Mouse (Mus musculus) spleen, postnatal 36 days (tissue): Measurements from ENCODE around the gene Ccnl1.
A peak's percentile ranks its signal among the peaks of the same experiment; 100 is the strongest.

Source experiments
- DNase-seq, 2 experiments: peaks; one replicate each; pipeline ENCODE4 v3.0.0; 2022; ENCODE audit warnings: low spot score in 2 of 2, mixed read lengths in 1 of 2

Ccnl1 gene

DNA sequence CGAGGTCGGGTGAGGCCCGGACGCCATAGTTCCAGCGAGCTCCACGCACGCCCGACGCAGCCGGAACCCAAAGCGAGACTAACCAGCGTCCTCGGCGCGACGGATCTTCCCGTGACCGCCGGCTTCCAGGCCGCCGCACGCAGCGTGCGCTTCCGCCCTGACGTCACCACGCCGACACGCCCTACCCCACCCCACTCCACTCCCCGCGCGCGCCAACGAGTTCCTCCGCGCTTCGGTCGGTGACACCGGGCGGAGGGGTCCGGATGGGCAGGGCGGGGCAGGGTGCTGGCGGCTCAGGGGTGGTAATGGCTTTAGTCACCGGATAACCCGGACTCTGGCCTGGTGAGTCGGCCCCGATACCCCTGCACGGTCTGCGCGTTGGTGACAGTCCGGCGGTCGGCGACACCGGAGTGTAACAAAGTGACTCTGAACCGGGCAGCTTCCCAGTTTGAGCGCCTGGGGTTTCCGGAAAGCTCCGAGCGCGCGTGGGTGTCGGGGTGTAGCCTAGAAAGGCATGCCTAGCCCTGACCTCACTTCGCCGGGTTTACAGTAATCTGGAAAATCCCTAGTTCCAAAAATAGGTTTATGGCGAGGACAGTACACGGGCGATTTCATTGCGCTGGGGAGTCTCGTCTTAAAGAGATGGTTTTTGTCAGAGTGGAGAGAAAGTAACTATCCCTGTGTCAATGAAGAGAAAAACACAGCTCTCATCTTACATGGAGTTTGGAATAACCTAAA, at the start of gene Ccnl1:
Ccnl1 (minus strand) TSS at position 148 of the 738 bp plus-strand sequence.
- DNase-seq: peak; percentile 95 to 96

DNA sequence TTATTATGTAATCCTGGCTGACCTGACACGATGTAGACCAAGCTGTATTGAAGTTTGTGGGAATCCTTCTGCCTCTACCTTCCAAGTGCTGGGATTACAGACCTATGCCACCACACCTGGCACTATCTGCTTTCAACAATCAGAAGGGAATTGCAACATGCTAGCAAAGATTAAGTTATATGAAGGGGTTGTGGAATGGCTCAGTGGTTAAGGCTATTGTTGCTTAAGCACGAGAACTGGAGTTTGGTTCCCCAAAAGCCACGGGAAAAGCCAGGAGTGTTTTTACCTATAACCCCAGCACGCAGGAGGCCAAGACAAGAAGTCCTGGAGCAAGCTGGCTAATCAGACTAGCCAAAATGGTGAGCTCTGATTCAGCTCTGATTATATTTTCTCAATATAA, 46.9 kb upstream of the Ccnl1 start:
- DNase-seq: no peak

DNA sequence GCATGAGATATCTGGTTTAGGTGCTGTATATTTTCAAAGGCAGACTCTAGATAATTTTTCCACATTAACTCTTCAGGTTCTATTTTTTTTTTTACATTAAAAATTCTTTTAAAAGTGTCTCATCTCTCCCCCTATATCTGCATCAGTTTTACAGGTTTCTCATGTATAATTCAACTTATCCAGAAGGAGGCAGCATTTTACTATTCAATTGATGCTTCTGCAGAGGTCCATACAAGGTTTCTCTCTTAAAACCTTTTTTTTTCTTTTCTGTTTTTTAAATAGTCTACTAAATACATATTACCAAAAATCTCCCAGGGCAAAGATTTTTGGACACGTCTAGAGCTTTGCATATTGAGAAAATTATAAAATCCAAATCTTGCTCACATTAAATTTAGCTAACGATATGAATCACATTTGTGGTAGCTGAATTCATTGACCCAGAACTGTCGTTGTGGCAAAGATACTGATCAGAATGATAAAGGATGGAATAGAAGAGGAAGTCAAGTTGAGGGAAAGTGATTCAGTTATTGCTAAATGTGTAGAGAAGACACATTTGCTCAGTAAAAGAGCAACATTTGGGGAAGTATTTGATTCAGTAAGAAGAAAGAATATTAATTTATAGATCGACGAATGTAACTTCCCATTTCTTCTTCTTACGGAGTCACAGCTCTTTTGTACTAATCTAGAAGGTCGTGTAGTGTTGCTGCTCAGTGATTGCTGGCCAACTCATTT, 46.3 kb upstream of the Ccnl1 start:
- DNase-seq: no peak

DNA sequence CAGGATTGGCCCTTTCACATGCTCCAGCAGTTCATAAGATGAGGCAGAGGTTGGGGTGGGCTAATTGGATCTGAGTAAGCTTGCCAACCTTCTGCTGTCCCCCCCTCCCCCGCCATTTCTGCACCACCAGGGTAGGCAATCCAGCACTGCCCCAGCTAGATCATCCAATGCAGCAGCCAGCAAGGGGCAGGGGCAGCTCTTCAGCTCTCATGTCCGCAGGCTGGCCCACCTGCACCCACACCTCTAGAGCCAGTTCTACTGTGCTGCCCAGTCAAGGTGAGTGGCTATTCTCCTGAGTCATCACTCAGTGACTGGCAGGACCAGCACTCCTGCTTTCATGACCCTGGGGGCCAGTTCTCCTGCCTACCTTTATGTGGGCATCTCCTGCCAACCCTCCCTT, 42.4 kb upstream of the Ccnl1 start:
- no peak for DNase-seq

DNA sequence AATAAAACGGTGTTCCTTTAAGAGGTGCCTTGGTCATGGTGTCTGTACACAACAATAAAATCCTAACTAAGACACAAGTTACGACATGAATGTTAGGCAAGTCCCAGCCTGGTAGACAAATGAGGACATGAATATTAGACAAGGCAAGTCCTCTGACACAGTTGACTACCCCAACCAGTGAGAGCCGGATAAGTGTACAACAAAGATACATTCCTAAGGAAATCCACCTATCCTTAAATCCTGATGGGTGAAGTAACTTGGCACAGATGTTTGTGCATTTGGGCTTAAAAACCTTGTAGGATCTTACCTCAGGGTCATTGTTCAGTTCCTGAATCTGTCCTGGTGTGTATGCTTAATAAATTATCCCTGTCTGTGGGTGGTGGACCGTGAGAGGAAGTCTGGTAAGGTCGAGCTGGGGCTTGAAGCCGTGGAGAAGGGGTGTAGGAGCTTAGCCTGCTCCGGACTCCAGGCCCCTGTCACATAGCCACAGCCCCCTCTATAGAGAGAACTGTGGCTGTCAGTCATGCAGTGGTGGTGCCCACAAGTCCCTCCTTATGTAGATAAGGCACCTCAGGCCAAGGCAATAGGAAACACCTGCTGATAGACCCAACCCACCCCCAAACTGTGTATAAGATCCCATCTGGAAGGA, 39.4 kb upstream of the Ccnl1 start:
- no peak for DNase-seq

DNA sequence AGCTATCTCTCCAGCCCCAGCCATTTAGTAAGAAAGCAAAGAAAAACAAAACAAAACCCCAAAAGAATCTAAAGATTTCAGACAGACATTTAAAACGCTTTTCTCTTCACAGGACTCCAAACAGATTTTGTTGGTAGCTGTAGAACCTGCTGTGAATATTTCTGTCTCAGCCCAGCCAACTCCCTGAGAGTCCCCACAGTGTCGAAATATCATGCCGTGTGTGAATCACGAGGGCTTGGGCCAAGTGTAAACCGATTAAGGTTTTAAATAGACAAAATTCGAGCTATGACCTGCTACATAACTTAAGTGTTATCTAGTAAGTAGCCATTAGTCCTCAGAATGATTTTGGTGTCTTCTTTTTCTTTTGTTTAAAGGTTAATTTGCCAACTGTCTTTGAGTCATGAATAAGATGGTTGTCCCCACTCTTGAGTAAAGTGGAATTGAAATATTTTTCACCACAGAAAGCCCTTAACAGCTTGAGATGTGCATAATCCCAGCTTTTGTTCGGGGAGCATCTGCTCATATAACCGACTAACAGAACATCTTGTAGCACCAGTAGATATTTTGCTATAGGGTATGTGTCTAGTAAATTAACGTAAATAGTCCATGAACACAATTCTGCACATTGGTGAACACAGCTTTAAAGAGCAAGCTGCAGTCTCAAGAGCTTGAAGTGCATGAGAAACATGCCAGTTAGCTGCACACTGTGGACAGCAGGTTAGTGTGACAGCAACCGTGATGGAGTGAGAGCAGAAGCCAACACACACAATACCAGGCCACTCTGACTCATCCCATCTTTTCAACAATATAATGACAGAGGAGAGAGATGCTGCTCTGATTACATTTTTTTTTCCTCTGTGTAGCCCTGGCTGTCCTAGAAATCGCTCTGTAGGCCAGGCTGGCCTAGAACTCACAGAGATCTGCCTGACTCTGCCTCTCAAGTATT, 34.6 kb upstream of the Ccnl1 start:
- DNase-seq: no peak

DNA sequence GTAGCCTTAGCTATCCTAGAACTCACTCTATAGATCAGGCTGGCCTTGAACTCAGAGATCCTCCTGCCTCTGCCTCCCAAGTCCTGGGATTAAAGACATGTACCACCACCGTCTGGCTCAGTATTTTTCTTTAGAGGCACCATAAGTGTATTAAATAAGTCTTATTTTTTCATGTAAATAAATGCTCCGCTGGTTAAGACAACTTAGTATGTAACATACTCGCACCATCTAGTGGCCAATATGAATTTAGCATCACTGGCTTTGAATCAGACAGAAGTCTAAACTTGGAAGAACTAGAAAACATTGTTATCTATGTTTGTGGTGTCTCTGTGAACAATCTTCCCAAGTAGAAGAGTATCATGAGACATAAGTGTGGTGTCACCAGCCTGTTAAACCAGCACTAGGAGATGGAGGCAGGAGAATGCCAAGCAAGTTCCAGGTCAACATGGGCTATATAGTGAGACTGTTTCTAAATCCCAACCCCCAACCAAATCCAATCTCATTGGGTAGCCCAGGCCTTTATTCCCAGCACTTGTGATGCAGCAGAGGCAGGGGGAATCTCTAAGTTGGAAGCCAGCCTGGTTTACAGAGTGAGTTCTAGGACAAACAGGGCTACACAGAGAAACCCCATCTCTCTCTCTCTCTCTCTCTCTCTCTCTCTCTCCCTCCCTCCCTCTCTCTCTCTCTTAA, 33.1 kb upstream of the Ccnl1 start:
- peak; percentile 7 to 38 for DNase-seq

DNA sequence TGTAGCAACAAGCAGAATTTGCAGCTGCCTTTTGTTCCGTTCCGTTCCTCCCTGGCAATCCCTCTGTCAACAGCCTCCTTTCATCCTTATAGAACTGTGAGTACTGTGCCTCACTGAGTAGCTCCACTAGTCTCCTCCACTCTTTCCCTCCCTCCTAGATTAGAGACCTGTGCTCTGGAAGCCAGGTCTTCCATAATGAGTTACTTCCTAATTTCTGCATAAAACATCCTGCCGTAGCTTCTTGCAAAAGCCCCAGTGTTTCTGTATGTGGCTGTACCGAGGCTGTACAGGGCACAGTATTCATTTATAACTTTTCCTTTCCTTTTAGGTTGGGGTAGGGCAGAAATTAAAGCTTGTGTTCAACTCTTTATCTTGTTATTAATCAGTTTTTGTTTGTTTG, 32.5 kb upstream of the Ccnl1 start:
- no peak for DNase-seq

DNA sequence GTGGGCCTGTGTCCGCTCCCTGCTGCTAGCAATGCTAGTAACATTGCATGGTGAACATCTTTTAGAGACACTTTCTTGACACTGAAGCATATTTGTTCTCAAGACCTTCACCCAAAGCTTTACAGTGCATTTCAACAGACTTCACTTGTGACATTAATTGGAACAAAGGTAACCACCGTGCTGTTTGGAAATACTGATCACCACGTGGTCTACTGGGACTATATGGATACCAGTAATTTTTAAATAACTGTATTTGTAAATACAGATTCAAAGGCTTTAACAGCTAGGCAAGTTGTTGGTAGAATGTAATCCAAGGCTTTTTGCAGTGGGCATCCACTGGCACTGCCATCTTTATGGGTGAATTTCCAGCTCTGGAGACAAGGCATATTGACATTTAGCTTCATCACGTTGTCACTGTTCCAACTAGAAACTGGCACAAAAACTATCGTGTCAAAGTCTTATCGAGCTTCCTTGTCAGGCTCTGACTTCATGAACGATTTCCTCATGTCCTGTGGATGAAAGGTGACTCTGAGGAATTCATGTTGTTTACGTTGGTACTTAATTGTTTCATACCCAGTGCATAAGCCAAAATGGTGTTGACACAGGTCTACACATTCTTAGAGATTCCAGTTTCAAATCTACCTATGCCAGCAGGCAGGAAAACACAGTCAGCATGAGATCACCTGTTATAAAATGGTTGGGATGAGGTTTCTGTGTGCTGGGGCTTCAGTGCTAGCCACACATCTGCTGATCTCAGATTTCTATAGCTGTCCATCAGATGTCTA, 30.9 kb upstream of the Ccnl1 start:
- DNase-seq: no peak

DNA sequence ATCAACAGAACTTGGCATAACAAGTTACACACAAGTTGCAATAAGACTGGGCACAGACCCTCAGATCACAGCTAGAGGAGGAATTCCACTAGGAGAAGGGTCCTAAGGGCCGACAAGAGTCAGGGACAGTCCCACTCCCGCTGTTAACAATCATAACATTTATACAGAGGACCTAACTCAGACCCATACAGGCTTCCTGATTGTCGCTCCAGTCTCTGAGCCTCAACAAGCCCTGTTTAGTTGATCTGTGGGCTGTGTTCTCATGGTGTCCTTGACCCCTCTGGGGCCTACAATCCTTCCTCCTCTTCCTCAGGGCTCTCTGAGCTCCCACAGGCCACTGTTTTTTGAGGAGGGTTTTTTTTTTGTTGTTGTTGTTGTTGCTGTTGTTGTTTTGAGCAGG, 18.2 kb upstream of the Ccnl1 start:
- DNase-seq: no peak

DNA sequence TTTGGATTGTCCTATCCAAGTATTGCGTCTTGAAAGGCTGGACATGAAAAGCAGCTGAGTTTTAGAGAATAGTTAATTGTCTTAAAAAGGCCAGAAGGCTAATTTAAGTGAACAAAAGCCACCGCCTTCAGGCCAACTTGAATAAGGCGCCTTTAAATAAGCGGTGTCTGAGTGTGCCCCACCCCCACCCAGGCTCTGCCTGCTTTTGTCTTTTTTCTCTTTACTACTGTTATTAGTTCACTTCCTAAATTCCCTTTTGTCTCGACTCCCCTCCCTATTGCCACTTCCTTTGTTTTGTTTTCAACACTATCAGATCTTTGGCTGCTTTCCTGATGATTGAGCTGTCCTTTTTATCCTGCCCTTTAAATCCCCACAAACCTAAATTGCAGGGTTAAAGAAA, 17.3 kb upstream of the Ccnl1 start:
- peak; percentile 8 to 32 for DNase-seq

DNA sequence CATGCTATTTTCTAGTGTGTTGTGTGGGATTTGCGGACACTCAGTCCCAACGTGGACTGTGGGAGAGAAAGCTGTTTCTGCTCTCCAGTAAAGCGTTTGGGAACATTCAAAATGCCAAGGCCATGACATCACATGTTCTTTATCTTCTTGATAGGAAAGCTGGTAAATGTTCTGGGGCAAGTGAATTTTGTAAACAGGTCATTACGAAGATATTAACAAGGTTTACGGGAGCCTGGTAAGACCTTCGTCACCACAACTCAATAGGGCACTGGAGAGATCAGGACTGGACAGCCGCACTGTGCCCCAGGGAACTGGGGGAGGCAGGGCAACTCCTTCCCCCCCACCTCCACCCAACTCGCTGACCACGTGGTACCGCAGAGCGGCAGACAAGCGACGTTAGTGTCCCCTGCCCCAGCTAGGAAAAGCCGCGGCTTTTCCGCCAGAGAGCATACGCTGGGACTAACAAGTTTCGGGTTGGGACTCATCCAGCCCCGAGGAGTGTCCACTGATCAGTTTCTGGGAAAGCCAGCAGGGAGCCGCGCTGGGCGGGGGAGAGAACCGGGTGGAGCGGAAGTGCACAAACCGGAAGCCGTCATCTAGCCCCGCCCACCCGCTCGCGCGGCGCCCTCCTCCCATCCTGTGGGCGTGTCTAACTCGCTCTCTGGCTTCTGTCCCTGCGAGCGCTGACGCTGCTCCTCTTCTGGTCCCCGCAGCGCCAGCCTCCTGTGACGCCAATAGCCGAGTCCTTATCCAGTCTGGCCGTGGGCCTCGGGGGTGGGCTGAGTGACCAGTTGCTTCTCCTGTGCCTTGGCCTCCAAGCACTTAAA, 16.4 kb upstream of the Ccnl1 start:
- peak; percentile 96 to 97 for DNase-seq

DNA sequence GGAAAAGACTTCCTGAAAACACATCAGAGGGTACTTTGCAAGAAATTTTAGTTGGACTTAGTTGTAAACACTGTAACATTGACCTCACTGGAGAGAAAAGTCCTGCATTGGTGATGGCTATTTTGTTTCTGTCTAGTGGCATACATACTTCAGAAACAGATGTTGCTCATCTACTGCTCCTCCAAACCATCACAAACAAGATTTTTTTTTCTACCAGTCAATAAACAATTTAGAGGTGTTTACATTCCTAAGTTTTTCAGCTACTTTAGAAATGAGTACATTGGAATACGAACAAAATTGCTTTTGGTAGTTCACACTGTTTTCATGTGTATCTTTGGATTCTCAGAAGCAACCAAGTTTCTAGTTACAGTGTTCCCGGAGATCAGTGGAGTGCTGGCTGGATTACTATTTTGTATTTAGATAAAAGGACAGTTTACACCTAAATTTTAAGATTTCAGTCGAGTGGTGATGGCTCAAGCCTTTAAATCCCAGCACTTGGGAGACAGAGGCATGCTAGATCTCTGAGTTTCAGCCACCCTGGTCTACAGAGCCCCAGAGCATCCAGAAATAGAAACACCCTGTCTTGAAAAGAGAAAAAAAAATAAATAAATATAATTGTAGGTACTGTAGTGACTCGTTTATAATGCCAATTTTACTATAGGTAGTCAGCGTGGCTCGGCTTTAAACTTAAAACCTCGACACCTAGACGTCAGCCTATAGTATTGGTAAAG, 15.6 kb upstream of the Ccnl1 start:
- no peak for DNase-seq

DNA sequence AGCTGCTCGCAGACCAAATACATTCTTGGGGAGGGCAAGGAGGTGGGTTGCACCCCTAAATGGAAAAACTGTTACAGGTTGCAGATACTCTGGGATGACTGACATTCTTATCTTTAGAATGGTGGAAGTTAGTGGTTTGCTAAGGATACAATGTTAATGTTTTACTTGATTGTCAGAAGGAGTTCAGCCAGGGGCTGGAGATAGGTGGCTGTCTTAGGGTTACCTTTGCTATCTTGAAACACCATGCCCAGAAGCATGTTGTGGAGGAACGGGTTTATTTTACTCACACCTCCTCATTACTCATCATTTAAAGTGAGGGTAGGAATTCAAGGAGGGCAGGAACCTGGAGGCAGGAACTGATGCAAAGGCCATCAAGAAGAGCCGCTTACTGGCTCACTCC, 11.1 kb upstream of the Ccnl1 start:
- DNase-seq: no peak

DNA sequence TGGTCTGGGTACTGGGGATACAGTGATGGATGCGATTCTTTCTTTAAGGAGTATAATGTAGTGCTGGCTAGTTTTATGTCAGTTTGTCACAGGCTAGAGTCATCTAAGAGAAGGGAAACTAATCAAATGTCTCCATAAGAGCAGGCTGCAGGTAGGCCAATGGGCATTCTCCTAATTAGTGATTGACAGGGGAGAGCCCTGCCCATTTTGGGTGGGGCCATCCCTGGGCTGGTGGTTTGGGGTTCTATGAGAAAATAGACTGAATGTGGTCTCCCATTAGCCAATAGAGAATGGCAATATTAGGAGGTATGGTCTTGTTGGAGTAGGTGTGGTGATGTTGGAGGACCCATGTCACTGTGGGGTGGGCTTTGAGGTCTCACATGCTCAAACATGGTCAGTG, 8.3 kb upstream of the Ccnl1 start:
- no peak for DNase-seq

DNA sequence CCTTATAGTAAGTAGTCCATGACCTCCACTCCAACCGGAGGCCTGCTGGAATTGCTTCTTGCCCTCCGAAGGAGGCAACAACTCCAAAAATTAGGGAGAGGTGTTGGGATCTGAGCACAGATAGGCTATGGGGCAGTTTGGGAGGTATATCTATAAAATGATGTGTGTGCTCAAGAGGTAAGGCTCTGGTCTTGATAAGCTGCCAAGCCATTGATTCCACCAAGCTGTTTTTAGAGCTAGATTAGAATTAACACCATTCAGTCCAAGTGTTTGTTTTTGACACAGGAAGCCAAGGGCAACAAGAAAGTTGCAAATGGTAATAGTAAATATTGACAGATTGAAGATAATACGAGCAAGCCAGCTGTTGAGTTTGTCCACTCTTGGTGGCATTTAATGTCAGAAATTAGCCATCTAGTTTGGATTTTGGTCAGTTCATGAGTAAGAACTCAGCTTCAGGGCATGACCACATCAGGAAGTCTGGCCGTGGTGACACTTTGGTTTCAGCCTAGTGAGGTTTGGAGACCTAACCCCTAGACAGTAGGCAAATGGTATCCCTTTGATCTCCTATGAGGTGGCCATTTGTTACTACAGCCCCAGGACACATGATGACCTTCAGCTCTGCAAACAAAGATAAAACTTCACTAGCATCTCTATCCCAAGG, 4.4 kb upstream of the Ccnl1 start:
- no peak for DNase-seq

DNA sequence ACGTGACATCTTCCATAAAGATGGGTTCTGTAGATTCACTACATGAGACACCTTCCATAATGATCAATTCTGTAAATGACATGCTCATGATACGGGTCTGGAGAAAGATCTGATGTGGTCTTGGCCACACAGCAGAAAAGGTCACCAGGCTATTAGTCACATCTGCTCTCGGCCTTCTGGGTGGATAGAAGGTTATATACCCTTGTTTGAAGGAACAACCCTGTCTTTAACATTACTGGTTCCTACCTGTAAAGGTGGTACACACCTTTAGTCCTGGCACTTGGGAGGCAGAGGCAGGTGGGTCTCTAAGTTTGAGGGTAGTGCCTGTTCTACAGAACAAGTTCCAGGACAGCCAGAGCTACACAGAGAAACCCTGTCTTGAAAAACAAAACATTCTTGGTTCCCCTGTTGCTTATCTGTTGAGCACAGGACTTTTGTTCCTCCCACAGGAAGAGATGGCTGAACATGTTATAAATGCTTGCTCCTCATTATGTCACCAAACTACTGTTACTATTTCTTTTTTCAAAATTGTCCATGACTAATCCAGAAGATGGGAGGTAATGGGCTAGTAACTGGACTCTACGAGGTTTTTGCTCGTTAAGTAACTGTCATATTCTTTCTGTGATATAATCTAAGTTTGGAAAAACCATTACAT, 2.4 kb upstream of the Ccnl1 start:
- DNase-seq: no peak
